Mouse (Mus musculus): ENCODE results near the gene Zdhhc20.

DNA sequence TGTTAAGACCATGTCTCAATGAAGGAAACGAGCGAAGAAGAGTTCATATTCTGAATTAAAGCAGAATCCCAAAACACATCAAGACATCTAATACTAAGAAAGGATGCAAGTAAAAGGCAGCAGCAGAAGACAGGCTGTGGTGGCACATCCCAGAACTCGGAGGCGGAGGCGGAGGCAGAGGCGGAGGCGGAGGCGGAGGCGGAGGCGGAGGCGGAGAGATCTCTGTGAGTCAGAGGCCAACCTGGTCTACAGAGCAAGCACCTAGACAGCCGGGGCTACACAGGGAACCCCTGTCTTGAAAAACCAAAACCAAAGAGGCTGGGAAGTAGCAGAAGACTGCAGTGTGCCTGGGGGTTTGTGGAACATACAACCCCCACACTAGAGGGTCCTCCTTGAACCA is 6.8 kb upstream of the Zdhhc20 start:
- TF ChIP-seq POLR2A (IDR thresholded peaks at IDR 0.05; ENCODE audit: borderline replicate concordance, insufficient read depth, low read length) = no peak
- no peak for TF ChIP-seq CTCF (IDR thresholded peaks at IDR 0.05; ENCODE audit: borderline replicate concordance, insufficient read depth, low read depth, low read length)
